Mouse (Mus musculus) gastrocnemius, postnatal 14 days (tissue): ENCODE results near the gene Frmpd2. TPM values are rescaled to one million over a fixed set of nuclear protein-coding genes. Genes with fewer than 3 reads are reported as not detected.
A peak's percentile ranks its signal among the peaks of the same experiment; 100 is the strongest.

Source experiments
- DNase-seq: peaks from one replicate; pipeline ENCODE4 v3.0.0; 2021; ENCODE audit warnings: mixed read lengths
- intact Hi-C: fragments of 180-260 bp; cut with DNase I; formaldehyde crosslinking; loops from one replicate; pipeline ENCODE4 v1.15.1; 2025; ENCODE audit warnings: low total_unique reads
- total RNA-seq, 2 experiments: library from RNA; stranded (reverse); gene quantifications; 2 replicates each; pipeline ENCODE4 v1.2.3; 2021

Frmpd2 gene
- total RNA-seq, 2 experiments from 2014 or later: 0.06 TPM; not detected in 1

- intact Hi-C loops: no loop called here
- no peak for DNase-seq
Observed at GRCm38 (mm10) chr14:33503311-33503710, 31.8 kb downstream of the Frmpd2 start.

DNA sequence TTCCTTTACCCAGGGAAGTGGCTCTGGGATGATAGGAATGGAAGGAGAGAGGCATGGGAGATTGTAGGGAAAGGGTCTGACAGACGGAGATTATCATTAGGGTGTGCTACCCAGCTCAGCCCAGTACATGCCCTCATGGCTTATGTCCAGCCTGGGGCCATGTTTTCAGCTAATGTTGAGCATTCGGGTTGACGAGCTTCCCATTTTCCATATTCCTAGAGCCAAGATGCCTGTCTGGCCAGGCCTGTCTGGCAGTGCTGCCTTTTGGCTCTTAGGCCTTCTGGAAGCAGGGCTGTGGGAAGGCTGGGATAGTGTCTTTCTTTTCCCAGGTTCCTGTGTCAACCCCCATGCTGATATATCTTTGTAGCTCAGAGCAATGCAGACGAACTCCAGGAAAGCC lies 35.2 kb downstream of the Frmpd2 start:
- intact Hi-C loops: no loop called here
- peak; percentile 15 for DNase-seq

DNA sequence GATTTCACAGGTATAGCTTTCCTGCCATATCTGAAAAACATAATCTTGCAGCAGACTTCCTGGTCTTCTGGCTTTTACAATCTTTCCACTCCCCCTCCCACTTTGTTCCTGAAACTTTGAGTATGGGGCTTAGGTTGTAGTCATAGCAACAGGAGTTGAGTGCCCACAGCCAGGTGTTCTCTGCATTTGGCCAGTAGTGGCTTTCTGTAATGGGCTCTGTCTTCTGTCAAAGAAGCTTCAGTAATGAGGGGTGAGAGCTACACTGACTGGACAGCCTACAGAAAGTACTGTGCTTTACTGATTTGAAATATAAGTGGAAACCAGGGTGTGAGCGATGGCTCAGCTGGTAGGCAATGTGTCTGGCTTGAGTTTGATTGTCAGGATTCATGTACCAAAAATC lies 37.2 kb downstream of the Frmpd2 start:
- no peak for DNase-seq

DNA sequence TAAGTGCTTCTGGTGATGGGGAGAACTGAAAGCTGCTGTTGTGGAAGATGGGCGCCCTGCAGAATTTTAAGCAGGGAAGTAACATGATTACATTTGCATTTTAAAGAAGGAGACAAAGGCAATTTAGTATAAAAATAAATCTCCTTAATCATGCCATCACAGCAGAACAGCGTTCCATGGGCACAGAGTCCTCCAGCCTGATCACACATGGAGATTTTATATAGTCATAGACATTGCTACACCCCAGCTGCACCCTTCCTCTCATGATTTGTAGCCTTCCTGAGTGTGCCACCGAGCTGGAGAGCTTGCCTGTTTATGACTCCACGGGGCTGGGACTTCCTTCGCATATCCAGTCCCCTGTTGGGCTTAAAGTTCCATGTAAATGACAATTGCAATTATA lies 42.4 kb downstream of the Frmpd2 start:
- intact Hi-C loops: no loop called here
- no peak for DNase-seq

More for the DNA sequence above, 37.2 kb downstream of the Frmpd2 start:
- intact Hi-C loops: no loop called here

DNA sequence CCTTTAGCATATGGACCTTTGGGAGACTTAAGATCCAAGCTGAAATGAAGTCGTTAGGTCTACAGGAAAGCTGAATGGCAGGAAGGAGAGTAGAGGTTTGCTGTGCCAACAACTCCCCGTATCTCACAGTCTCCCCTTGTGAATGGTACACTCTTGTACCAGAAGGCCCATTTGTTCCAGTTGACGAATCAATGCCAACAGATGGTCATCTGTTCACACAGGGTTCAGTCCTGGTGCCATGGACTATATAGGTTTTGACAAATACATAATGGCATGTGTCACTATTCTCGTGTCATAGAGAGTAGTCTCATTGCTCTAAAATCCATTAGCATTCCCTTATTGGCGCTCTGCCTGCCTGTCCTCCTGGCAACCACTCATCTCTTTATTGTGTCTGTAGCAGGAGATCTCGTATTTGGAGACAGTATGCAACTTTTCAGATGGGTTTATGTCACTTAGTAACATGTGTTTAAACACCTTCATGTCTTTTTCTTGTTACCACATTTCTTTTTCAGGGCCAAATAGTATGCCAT lies 43.3 kb downstream of the Frmpd2 start:
- no peak for DNase-seq
- intact Hi-C loops: no loop called here

GRCm38 (mm10) chr14:33521538-33521937 lies 50.0 kb downstream of the Frmpd2 start:
- intact Hi-C loops: no loop called here
- DNase-seq: no peak

- DNase-seq: no peak
- intact Hi-C loops: no loop called here
Observed at GRCm38 (mm10) chr14:33525272-33525983, 53.9 kb downstream of the Frmpd2 start.

DNA sequence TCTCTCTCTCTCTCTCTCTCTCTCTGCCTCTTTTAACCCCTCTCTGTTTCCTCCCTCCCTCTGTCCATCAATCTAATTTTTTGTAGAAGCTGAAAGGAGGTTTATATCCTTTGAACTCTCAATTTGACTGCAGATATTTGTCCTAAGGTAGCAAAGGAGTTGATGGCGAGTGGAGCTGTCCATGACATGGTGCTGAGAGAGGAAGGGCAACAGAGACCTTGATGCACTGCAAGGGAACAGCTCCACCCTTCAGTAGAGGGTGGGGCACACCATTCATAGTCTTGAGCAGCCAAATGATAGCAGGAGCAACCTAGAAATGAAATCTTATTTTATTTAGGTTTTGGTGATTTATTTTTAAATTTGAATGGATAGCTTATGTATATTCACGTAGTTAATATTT lies 55.1 kb downstream of the Frmpd2 start:
- DNase-seq: no peak
- intact Hi-C loops: no loop called here

DNA sequence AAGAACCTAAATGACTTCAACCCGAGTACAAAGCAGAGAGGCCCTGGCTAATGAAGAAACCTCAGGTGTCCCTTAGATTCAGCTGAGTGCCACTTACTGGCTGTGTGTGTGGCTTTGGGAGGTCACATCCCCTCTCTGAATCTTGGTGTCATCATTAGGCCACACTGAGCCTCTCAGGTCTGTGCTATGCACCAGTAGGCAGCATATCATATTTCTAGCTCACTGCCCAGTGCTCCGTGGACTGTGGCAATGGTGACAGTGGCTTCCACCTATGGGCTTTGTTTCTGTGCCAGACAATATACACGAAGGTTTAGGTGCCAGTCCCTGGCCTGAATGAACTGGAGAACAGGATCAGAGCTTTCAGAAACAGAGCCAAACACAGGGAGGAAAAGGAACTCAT lies 56.4 kb downstream of the Frmpd2 start:
- intact Hi-C loops: no loop called here
- no peak for DNase-seq

DNA sequence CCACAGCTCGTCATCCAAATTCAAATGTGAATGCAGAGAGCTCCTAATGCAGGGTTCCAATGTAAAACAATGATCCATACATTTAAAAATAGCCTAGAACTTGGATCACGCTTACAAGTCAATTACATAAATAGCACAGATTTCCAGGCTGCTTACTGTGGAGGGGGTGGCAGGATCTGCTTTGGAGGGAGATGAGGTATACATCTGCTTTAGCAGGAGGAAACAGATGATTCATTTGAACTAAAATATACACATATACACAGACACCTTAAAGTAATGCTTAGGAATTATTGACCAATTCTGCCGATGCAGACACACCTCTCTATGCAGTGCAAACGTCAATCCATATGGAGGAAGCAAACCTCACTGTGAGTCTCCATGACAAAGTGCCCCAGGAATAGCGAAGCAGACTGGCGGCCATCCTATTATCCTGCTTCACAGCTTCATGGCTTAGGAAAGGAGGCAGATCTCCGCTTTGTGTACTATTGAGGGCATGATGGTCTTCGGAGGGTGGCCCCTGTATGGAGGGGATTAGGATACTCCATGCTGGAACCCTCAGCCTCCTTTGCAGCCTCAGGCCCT lies 59.9 kb downstream of the Frmpd2 start:
- intact Hi-C loops: no loop called here

DNA sequence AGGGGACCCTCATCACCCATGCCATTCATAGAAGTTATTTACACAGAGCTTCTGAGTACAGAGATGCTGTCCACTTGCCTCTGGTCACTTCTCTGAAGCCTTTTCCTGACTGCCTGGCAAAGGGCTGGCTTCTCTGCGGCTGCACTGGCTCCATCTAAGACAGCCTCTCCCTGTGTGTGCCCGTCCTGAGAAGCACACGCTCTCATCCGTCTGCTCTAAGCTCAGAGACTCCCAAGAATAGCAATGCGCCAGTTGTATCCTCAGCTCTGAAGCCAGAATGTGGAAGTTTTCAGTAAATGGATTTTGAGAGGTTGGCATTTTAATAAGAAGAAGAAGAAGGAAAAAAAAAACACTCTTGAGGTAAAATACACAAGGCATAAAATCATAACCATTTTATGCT lies 61.3 kb downstream of the Frmpd2 start:
- DNase-seq: no peak
- intact Hi-C loops: no loop called here

More for the DNA sequence above, 59.9 kb downstream of the Frmpd2 start:
- no peak for DNase-seq

- intact Hi-C loops: no loop called here
- no peak for DNase-seq
Observed at GRCm38 (mm10) chr14:33533516-33533915, 62.0 kb downstream of the Frmpd2 start.

GRCm38 (mm10) chr14:33535317-33535716 lies 63.8 kb downstream of the Frmpd2 start:
- DNase-seq: no peak
- intact Hi-C loops: no loop called here

DNA sequence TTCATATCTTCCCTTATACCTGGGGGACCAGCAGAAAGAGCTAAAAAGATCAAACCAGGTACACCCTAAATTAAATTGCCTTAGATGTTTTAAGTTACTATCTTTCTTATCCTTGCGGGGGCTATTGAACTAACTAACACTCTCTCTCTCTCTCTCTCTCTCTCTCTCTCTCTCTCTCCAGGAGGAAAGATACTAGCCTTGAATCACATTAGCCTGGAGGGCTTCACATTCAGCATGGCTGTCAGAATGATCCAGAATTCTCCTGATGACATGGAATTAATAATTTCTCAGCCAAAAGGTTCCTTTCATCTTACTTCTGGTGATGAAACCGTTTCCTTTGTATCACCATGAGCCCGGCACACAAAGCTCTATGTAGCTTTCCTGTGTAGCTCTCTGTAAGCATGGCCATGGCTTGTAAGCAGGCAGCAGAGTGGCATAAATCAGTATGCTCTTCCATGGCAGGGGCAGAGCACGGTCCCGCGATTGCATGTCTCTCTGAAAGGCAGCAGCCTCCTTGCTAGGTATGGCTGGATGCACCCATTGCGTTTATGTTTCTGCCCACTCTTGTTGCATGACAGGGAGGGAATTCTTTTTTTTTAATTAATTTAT lies 68.2 kb downstream of the Frmpd2 start:
- DNase-seq: no peak
- intact Hi-C loops: no loop called here

- intact Hi-C loops: no loop called here
- no peak for DNase-seq
Observed at GRCm38 (mm10) chr14:33545565-33546143, 74.2 kb downstream of the Frmpd2 start.

DNA sequence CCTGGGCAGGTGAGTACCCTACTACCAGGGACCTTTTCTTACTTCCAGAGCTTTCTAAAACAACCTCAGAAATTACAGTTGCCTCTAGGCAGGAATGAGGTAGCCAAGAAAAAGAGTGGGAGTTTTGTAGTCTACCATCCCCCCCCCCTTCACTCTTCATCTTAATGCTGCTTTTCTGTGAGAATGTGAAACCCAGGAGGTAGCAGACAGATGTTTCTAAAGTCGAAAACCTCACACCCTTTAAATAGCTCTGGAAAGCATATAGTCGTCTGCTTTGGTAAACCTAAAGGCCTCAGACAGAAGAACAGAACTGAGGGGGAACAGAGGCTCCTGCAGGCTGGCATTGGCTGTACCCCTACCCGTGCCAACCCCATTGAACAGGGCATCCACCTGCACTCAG lies 77.2 kb downstream of the Frmpd2 start:
- intact Hi-C loops: no loop called here
- no peak for DNase-seq

GRCm38 (mm10) chr14:33549856-33550255 lies 78.4 kb downstream of the Frmpd2 start:
- intact Hi-C loops: no loop called here

GRCm38 (mm10) chr14:33570737-33571136 lies 99.2 kb downstream of the Frmpd2 start:
- DNase-seq: no peak
- intact Hi-C loops: no loop called here

More at GRCm38 (mm10) chr14:33549856-33550255, 78.4 kb downstream of the Frmpd2 start:
- no peak for DNase-seq

DNA sequence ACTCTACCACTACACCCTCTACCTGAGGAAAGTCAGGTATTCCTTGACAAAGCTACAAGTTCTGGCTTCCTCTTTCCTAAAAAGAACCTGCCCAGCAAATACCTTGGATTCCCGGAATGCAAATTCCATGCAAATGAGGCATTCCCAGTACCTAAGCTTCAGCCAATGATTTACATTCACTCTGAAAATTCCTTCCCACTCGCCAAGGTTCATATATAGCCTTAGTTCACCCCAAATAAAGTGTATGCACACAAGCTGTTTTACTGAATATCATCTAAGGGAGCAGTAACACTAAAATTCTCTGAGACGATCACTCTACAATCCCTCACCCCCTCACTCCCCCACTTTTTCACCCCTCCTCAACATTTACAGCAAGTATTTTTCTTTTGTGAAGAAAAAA lies 102.1 kb downstream of the Frmpd2 start:
- no peak for DNase-seq
- intact Hi-C loops: no loop called here

GRCm38 (mm10) chr14:33579771-33580484 lies 108.4 kb downstream of the Frmpd2 start:
- DNase-seq: no peak

More at GRCm38 (mm10) chr14:33579771-33580484, 108.4 kb downstream of the Frmpd2 start:
- intact Hi-C loops: no loop called here
